Mouse (Mus musculus) telencephalon, adult 2 months (tissue): Measurements from ENCODE around the gene Senp7.
A peak's percentile ranks its signal among the peaks of the same experiment; 100 is the strongest.
"Not testable (repeated sequence)": the region's sequence is repeated elsewhere in the genome, so short reads cannot be mapped to it uniquely, and the experiment has no call there.

ENCODE experiments used
- DNase-seq: peaks from one replicate; pipeline ENCODE4 v3.0.0-alpha.2; 2011; ENCODE audit warnings: low read depth, low spot score

Senp7 gene

DNA sequence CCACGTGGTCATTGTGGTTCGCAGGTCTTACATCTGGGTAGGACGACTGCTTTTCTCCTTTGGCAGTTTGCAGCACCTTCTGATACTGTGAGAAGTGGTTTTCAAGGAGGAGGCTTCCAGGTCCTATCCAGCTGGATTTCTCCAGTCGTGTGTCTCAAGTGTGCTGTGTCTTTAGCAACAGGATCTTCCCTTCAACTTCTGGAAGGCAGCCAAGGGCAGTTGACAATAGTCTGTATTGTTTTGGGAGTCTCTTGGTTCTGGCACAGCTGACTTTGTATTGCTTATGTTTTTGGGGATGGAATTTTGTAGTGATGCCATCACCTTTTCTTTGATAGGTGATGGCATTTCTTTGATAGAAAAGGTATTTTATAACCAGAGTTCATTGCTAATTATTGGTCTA, 86.0 kb downstream of the Senp7 start:
- no peak for DNase-seq

DNA sequence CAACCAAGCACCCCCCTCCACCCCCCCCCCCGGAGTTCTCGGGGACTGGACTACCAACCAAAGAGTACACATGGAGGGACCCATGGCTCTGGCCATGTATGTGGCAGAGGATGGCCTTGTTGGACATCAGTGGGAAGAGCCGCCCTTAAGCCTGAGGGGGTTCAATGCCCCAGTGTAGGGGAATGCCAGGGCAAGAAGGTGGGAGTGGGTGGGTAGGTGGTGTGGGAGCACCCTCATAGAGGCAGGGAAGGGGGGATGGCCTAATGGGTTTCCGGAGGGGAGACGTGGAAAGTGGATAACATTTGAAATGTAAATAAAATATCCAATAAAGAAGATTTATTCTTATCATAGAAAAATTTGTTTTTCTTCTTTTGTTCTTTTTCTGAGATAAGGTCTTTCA, 89.5 kb downstream of the Senp7 start:
- DNase-seq, result not testable (repeated sequence)

DNA sequence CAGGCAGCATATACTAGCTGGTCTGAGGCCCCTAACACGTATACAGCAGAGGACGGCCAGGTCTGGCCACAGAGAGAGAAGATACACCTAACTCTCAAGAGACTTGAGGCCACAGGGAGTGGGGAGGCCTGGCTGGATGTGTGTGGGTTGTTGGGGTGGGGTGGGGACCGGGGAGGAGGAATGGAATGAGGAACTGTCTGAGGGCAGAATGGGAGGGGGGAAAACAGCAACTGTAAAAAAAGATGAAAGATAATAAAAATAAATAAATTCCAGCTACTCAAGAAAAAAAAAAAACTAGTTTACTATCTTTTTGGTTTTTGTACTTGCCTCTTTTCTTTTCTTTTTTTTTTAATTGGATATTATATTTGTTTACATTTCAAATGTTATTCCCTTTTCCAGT, 91.8 kb downstream of the Senp7 start:
- no peak for DNase-seq

DNA sequence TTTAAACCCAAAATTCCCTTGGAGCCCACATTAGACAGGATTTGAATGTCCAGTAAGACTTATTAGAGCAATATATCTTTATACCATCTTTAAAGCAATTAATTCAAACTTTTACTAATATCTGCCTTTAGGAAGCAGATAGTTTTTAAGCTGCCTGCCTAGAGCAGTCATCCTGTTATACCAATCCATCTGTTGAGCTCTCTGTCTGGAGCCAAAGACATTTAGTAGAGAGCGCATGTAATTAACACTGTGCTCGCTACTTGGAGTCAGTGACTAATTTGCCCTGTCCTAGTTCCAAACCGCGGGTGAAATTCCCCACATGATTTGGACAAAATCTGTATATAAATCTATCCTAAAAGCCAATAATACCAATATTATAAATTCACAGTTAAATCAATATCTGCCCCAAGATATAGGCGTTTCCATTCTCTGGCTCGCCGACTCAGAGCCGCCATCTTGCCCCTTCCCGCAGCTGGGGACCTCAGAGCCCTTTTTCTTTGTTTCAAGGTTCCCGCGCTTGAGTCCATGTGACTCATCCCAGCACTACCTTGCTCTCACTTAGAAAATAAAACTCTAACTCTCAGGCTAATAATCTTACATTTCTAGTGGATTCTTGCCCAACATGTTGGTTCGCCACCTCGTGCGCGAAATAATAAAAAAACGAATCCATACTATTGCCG, 96.9 kb downstream of the Senp7 start:
- no peak for DNase-seq

DNA sequence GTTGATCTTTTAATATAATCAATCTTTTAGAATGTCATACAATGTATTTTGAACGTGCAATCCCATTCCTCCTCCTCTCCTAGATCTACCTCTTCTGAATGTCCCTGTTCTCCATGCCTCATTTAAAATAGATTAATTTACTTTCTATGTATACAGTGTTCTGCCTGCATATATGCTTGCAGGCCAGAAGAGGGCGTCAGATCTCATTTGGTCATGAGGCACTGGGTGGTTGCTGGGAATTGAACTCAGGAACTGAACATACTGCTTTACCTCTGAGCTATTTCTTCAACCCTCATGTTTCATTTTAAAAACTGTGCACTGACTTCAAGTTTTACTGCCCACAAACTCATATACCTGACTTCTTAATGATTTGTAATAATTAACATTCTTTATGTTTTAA, 99.5 kb downstream of the Senp7 start:
- DNase-seq, result no peak

DNA sequence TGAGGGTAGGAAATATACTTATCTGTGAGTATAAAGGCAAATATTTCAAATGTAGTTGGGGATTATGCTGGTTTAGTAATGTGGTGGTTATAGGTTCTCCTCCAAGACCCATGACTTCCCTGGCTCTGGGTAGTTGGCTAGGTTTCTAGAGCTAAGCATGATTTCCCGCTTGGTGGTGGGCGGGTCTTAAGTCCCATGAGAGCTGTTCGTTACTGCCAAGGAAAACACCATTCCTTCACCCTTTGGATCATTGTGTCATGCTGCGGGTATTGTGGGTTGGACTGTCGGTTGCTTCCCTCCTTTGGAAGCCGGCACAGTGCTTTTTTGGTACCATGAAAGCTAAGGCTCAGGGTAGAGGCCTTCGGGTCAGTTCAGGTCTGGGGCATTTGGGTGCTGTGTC, 115.3 kb downstream of the Senp7 start:
- no peak for DNase-seq

DNA sequence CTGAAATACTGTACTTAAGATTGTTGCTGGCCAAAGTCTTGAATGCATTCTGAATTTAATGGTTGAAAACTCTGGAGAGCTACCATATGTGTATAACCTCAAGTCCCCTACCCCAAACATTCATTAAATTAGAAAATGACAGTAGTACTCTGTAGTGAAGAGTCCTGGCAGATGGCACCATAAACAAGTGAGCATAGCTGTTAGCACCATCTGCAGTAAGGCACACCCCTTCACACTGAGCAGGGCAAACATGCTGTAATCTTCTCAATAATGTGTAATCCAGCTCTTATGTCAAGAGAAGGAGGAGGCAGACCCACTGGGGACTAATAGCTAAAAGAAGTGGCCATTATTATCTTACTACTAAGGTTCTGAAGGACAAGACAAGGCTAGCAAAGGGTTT, 122.1 kb downstream of the Senp7 start:
- no peak for DNase-seq

DNA sequence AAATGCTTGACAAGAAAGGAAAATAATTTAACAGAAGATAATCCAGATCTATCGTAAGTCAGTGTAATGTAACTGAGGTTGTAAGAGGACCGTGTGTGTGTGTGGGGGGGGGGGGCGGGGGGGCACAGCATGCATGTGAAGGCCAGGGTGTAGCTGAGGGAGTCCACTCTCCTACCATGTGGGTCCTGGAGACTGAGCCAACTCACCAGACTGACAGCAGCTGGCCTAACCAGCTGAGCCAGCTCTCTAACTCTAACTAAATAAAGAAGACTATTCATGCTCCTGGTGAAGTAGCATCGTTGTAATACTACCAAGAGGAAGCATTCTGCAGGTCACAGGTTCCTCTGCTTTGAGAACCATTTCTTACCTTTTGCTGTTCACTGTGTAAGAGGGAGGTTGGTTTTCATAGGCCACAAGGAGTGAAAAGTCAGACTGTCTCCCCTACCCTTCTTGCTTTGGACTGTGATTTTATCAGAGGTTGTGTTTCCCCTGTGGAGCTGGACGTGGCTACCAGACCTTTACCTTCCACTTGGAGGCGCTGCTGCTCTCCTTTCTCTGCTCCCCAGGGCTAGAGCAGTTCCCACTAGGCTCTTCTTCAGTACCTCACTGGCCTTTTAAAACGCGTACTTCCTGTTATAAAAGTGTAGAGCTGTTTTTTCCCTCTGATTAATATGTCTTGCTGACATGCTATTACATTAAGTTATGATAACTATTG, 127.9 kb downstream of the Senp7 start:
- DNase-seq, result no peak

- no peak for DNase-seq
Observed at GRCm38 (mm10) chr16:56186863-56187262, 138.7 kb downstream of the Senp7 start.

DNA sequence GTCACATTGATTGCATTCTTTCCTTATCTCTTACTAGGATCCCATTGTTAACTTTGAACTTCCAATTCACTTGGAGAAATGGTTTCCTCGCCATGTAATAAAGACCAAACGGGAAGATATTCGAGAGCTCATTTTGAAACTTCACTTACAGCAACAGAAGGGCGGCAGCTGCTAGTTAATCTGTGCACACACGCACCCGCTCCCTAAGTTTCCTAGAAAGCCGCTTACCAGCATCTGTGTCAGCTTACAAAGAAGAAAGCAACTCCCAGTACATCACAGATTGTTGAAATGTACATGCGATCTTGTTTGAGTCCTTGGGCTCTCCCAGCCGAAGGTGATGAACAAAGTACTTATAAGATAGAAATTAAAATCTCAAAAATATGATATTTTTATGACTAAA, 140.1 kb downstream of the Senp7 start:
- peak; percentile 11 for DNase-seq

- no peak for DNase-seq
Observed at GRCm38 (mm10) chr16:56204051-56204450, 155.9 kb downstream of the Senp7 start, which contains the start of gene Impg2. TSS of gene Impg2 (plus strand) at chr16:56204313.

GRCm38 (mm10) chr16:56212740-56213139, 164.6 kb downstream of the Senp7 start:
- no peak for DNase-seq

GRCm38 (mm10) chr16:56227686-56228085, 179.5 kb downstream of the Senp7 start:
- DNase-seq, result no peak

DNA sequence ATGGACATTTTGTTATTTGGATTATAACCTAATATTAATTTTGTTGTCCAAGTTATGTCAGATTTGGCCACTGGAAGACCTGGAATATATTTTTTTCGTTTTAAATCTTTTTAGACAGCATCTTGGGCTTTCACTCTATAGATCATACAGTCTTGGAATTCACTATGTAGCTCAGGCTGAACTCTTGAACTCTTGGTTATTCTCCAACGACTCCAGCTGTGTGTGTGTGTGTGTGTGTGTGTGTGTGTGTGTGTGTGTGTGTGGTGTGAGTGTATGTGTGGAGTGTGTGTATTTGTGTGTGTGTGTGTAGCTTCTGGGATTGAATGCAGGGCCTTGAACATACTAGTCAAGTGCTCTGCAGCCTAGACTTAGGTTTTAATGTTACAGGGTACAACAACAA, 181.3 kb downstream of the Senp7 start:
- DNase-seq, result no peak

DNA sequence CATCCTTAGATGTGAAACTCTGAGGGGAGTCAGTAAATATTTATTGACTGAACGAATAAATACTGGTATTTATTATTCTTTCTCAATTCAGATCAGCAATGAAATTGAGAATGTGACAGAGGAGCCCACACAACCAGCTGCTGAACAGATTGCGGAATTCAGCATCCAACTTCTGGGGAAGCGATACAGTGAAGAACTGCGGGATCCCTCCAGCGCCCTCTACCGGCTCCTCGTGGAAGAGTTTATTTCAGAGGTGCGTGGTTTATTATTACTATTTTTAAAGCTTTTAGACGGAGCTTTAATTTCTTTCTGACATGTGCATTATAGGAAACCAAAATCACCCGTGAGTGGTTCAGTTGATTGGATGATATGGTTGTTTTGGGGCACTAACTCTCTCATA, 183.2 kb downstream of the Senp7 start:
- DNase-seq, result peak; percentile 10

DNA sequence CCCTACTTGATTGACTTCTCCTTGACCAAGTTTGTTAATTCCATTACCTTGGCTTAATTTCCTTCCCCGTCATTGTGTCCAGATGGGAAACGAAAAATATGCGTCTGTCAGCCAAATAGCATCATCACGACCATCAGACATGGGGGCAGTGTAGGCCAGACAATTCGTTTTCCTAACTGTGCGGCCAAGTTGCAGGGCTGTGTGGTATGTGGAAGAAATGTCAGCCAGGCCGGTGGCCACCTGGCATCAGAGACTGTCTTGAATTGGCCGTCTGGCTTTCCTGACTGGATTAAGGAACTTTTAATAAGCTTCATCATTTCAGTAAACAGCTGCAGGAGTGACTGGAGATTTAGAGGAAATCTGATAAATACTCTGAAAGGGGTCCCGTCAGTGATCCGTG, 184.6 kb downstream of the Senp7 start:
- no peak for DNase-seq
